In the genomic region with DNA sequence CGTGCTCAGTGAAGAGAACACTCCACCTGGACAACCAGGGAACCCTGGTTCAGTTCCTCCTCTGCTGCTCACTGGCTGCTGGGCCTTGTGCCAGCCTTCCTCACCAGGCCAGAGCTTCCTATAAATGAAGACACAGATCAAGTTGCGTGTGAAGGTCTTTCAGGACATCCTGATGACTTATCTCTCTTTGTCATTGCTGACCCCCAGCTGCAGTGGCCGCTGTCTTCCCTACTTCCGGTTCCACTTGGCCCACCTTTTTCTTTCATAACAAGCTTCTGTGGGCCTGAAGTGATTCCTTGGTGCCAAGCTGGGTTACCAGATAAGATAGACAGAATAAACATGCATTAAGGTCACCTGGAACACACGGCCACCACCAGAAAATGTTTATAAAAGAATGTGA, we compare ENCODE assay signal across 15 mouse cellular contexts.
DNase-seq lines count a peak whose midpoint lies in the region; ATAC-seq lines count a peak whose summit lies in the region.
"Had no signal": no experiment of that assay in that cellular context is flagged by ENCODE, and none has a peak within 500 bp of the region (broad histone marks: within the 10 kb centered on the region; RNA-seq: fewer than 3 reads in every experiment).

No protein-coding gene starts in this region.

- intact Hi-C loops in heart, postnatal 14 days (cut with DNase I): loop anchor here (5.0 kb wide), 1 partner anchor 88 kb away; no protein-coding TSS in a partner anchor

- no peak overlapping the region for H3K9ac ChIP-seq in hindbrain, embryonic 13.5 days
- H3K9ac ChIP-seq: forebrain, postnatal 0 days; midbrain, embryonic 12.5 days had no signal

- no peaks in the 10 kb centered on the region for H3K9me3 ChIP-seq in hindbrain, embryonic 13.5 days
- H3K9me3 ChIP-seq: midbrain, embryonic 12.5 days had no signal

- H3K27me3 ChIP-seq in hindbrain, embryonic 13.5 days: no peaks in the 10 kb centered on the region
- H3K27me3 ChIP-seq: midbrain, embryonic 12.5 days had no signal

- H3K27ac ChIP-seq in hindbrain, embryonic 13.5 days: no peak overlapping the region
- H3K27ac ChIP-seq: midbrain, embryonic 12.5 days had no signal

- H3K4me3 ChIP-seq in hindbrain, embryonic 13.5 days: no peak overlapping the region
- H3K4me3 ChIP-seq: midbrain, embryonic 12.5 days had no signal

- WGBS in hindbrain, embryonic 13.5 days: 86% methylated on average over 5 of the region's 5 CpGs

- peaks cover 72% of the 10 kb centered on the region for H3K4me1 ChIP-seq in hindbrain, embryonic 13.5 days (replicated peaks)

- no peak overlapping the region for H3K4me2 ChIP-seq in hindbrain, embryonic 13.5 days
- H3K4me2 ChIP-seq: liver, embryonic 11.5 days; midbrain, embryonic 12.5 days had no signal

- peak; percentile 17 to 26 for DNase-seq in heart, postnatal 14 days
- no peak for DNase-seq in heart, adult 9 months (ENCODE audit: low spot score in 2 of 2)
- peak; percentile 59 for DNase-seq in adrenal gland, adult 2 months
- peak; percentile 16 for DNase-seq in lung, postnatal 25 days (ENCODE audit: low spot score)
- DNase-seq in urinary bladder, postnatal 14 days (ENCODE audit: low spot score): no peak
- no peak for DNase-seq in urinary bladder, postnatal 36 days (ENCODE audit: low spot score in 2 of 2)
- DNase-seq: cerebellum, adult 2 months; forebrain, postnatal 0 days; gastrocnemius, postnatal 36 days; heart, postnatal 4 days had no signal

- H3K36me3 ChIP-seq in hindbrain, embryonic 13.5 days: no peaks in the 10 kb centered on the region
- H3K36me3 ChIP-seq: midbrain, embryonic 12.5 days had no signal

- ATAC-seq in granulocyte monocyte progenitor cell, adult 5-6 weeks (replicated peaks; ENCODE audit: poor library complexity, severe bottlenecking): peak; percentile 77
- ATAC-seq in hindbrain, embryonic 13.5 days (ENCODE audit: low FRiP score): no peak
- ATAC-seq: CD4-positive, CD25-positive, alpha-beta regulatory T cell, adult 4 months; forebrain, postnatal 0 days had no signal

Comparison
In these comparisons a context has a peak if more than half of its experiments do, and no peak if none do; other contexts are left out.
1. DNase-seq: peak in heart, postnatal 14 days (2 of 2), adrenal gland, adult 2 months (single experiment) and lung, postnatal 25 days (single experiment); none in heart, adult 9 months (0 of 2), urinary bladder, postnatal 14 days (single experiment) and urinary bladder, postnatal 36 days (0 of 2).